Mouse (Mus musculus): ENCODE data around the gene Stx5a. TPM values are rescaled to one million over a fixed set of nuclear protein-coding genes. Genes with fewer than 3 reads are reported as not detected.

Gene Stx5a
- polyA plus RNA-seq, 1 experiment from 2014 or later = 145 TPM

DNA sequence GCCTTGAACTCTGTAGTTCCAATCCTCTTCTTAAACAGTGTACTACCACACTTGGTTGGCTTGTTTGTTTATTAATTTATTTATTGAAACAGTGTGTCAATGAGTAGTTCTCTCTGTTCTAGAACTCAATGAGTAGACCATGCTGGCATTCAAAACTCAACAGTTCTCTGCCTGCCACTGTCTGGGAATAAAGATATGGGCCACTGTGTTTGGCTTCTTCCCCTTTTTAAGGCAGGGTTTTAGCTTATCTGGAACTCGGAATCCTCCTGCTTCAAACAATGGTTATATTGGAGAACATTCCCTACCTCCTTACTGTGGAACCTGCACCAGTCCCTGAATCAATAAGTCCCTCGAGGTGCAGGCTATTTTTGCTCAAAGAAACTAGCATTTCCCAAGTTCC, 17.7 kb downstream of the Stx5a start:
- H3K4me2 ChIP-seq = peak overlapping the region; percentile 71; the same call in 1 of the 2 replicates

DNA sequence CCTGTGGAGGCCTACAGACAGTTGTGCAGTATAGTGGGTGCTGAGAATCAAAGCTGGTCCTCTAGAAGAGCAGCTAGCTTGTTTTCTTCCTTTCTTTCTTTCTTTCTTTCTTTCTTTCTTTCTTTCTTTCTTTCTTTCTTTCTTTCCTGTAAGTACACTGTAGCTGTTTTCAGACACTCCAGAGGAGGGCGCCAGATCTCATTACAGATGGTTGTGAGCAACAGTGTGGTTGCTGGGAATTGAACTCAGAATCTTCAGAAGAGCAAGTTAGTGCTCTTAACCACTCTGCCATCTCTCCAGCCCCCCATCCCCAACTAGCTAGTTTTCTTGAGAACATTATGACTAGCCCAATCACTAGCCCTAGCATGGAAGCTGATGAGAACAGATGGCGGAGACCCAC, 19.5 kb downstream of the Stx5a start:
- Histone ChIP-seq H3K36me3 (peaks cover 42% of the 10 kb centered on the region), H3K4me1 (peaks cover 16% of the 10 kb centered on the region), H3K27me3 (no peaks in the 10 kb centered on the region), H3K4me2 (no peak overlapping the region), H3K4me3 (replicated peaks) (no peak overlapping the region), H3K9ac (no peak overlapping the region), H3K9me3 (replicated peaks) (peaks cover 3% of the 10 kb centered on the region), H3K27ac (no peak overlapping the region)
- 93% methylated on average over 2 of the region's 2 CpGs for WGBS
- no peak for ATAC-seq (replicated peaks; ENCODE audit: low FRiP score)

More for the DNA sequence above, 17.7 kb downstream of the Stx5a start:
- Histone ChIP-seq H3K9me3 (replicated peaks) (no peaks in the 10 kb centered on the region), H3K9ac (no peak overlapping the region), H3K4me1 (peaks cover 22% of the 10 kb centered on the region), H3K4me3 (replicated peaks) (0 out of 2 replicates have a peak overlapping the region, but pooled peaks have one; percentile 79), H3K36me3 (peaks cover 40% of the 10 kb centered on the region), H3K27ac (no peak overlapping the region), H3K27me3 (no peaks in the 10 kb centered on the region)
- no peak for ATAC-seq (replicated peaks; ENCODE audit: low FRiP score)
- WGBS = 87% methylated on average over 2 of the region's 2 CpGs

DNA sequence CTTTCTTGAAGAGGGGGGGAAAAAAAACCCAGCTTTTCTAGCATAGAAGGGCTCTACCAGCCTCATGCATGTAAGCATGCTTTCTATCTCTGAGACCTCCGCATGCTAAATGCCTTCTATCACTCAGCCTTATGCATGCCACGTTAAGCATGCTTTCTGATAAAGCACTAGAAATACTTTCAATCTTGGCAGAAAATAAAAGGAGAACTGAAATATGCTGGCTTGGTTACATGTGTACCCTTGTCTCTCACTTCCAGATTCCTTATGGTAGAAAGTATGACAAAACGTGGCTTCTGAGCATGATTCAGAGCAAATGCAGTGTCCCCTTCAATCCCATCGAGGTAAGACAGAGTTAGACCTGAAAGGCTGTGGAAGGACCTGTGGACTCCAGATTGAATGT, 22.1 kb downstream of the Stx5a start:
- Histone ChIP-seq H3K4me3 (replicated peaks) (no peak overlapping the region), H3K27ac (no peak overlapping the region), H3K9me3 (replicated peaks) (peaks cover 3% of the 10 kb centered on the region), H3K9ac (no peak overlapping the region), H3K36me3 (peaks cover 66% of the 10 kb centered on the region), H3K4me2 (no peak overlapping the region), H3K27me3 (no peaks in the 10 kb centered on the region), H3K4me1 (peaks cover 6% of the 10 kb centered on the region)
- 95% methylated on average over 4 of the region's 4 CpGs for WGBS
- no peak for ATAC-seq (replicated peaks; ENCODE audit: low FRiP score)

DNA sequence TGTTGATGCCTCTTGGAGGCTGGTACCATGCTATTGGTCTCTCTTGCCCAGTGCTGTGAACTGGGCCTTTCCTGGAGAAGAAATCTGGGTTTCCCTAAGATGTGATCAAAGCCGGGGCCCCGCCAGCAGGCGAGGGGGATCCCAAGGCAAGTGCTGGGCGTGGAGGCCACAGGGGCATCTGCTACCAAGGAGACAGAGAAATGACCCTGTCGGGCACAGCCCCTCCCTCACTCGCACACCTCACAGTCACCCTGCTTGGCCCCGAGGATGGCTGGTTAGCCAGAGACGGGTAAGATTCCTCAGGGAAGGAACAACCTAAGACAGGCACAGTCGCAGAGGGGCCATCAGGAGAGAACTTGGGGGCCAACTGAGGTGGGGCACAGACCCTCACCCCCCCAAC, 24.3 kb downstream of the Stx5a start:
- H3K9me3 ChIP-seq (replicated peaks) = peaks cover 3% of the 10 kb centered on the region
- peaks cover 88% of the 10 kb centered on the region for H3K36me3 ChIP-seq
- no peak overlapping the region for H3K9ac ChIP-seq
- H3K4me2 ChIP-seq = no peak overlapping the region
- peaks cover 6% of the 10 kb centered on the region for H3K4me1 ChIP-seq
- no peak overlapping the region for H3K27ac ChIP-seq
- ATAC-seq (replicated peaks; ENCODE audit: low FRiP score) = no peak
- H3K4me3 ChIP-seq (replicated peaks) = no peak overlapping the region
- WGBS = 96% methylated on average over 9 of the region's 9 CpGs
- no peaks in the 10 kb centered on the region for H3K27me3 ChIP-seq

DNA sequence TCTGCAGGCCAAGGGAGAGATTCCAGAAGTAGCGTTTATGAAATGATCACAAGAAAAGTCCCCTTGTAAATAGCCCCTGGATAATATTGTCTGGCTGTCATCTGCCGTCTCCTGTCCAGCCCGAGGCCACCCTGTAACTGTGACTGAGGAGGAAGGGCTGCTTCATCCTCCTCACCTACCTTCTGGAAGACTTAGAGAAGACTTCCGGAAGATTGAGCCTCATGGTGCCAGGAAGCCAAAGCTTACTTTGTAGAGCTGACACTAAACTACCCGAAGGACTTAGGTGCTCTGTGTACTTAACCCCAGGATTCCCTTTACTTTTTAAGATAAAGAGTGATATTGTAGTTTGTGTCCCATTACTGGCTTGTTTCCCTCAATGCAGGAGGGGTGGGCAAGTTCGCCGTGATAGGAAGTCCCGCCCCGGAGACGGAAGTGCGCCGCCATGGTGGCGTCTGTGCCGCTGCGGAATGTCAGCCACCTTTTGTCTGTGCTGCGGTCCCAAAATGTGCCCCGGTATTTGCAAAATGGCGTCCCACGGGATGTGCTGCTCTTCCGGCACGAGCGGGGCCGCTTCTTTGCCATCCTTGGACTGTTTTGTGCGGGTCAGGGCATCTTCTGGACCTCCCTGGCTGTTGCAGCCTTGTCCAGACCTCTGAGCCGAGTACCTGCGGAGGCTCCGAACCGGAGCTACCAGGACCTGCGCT, 29.5 kb downstream of the Stx5a start, which contains the start of gene Tmem223:
Gene Tmem223 (plus strand): TSS at position 430 of the 704 bp plus-strand sequence.
- Histone ChIP-seq H3K27ac (peak within 1 kb of the TSS; percentile 93), H3K4me3 (replicated peaks) (peak within 1 kb of the TSS; percentile 77), H3K9me3 (replicated peaks) (no peaks in the 10 kb centered on the region), H3K4me1 (peaks cover 36% of the 10 kb centered on the region), H3K27me3 (no peaks in the 10 kb centered on the region), H3K4me2 (peak within 1 kb of the TSS; percentile 71), H3K36me3 (peaks cover 68% of the 10 kb centered on the region), H3K9ac (peak within 1 kb of the TSS; percentile 94)
- WGBS = 19% methylated on average over 29 of the region's 29 CpGs
- ATAC-seq (replicated peaks; ENCODE audit: low FRiP score) = 0 out of 2 replicates have a peak, but pooled peaks have one; percentile 26

DNA sequence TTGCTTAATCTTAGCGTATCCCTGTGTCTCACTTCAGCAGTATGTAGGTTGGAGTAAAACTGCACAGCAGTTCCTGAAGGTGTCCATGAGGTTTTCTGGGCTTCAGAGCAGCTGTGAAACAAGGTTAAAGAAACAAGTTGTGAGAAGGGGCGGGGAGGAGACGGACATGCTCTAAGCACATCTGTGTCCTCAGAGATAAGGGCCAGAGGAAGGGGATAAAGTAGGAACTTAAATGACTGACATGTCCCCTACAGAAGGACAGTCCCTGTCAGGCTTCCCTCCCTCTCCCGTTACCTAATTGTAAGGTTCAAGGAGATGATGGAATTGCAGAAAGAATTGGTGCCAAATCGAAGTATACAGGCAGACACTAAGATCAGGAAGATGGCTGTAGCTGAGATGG, 31.8 kb downstream of the Stx5a start:
- peak overlapping the region; percentile 85; the same call in 1 of the 2 replicates for H3K9ac ChIP-seq
- WGBS = 80% methylated on average over 5 of the region's 5 CpGs
- H3K27ac ChIP-seq = peak overlapping the region; percentile 98; the same call in 1 of the 2 replicates

DNA sequence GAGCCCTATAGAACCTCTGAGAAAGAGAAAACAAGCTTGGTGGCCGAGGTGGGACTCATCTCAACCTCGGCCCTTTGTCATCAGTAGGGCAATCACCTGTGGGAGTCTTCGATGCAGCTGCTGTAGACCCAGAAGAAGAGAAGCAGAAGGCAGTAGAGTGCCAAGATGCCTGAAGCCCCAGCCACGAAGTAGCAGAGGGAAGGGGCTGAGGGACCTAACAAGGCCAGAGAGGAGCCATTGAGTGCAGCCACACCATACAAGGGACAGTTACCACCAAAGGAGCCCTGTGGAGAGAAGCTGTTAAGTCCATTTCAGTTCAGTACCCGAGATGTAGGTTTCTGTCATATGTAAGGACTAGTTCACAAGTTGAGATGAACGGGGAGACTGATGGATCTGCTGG, 32.2 kb downstream of the Stx5a start:
- Histone ChIP-seq H3K4me1 (peaks cover 42% of the 10 kb centered on the region), H3K4me2 (peak overlapping the region; percentile 75), H3K9me3 (replicated peaks) (no peaks in the 10 kb centered on the region), H3K9ac (peak overlapping the region; percentile 85), H3K4me3 (replicated peaks) (peak overlapping the region; percentile 68), H3K36me3 (peaks cover 54% of the 10 kb centered on the region), H3K27ac (peak overlapping the region; percentile 98), H3K27me3 (no peaks in the 10 kb centered on the region)
- no peak for ATAC-seq (replicated peaks; ENCODE audit: low FRiP score)
- 43% methylated on average over 6 of the region's 6 CpGs for WGBS

More for the DNA sequence above, 31.8 kb downstream of the Stx5a start:
- no peaks in the 10 kb centered on the region for H3K9me3 ChIP-seq (replicated peaks)
- H3K27me3 ChIP-seq = no peaks in the 10 kb centered on the region
- H3K4me3 ChIP-seq (replicated peaks) = peak overlapping the region; percentile 68
- ATAC-seq (replicated peaks; ENCODE audit: low FRiP score) = no peak
- H3K36me3 ChIP-seq = peaks cover 54% of the 10 kb centered on the region
- peaks cover 42% of the 10 kb centered on the region for H3K4me1 ChIP-seq
- H3K4me2 ChIP-seq = peak overlapping the region; percentile 75

DNA sequence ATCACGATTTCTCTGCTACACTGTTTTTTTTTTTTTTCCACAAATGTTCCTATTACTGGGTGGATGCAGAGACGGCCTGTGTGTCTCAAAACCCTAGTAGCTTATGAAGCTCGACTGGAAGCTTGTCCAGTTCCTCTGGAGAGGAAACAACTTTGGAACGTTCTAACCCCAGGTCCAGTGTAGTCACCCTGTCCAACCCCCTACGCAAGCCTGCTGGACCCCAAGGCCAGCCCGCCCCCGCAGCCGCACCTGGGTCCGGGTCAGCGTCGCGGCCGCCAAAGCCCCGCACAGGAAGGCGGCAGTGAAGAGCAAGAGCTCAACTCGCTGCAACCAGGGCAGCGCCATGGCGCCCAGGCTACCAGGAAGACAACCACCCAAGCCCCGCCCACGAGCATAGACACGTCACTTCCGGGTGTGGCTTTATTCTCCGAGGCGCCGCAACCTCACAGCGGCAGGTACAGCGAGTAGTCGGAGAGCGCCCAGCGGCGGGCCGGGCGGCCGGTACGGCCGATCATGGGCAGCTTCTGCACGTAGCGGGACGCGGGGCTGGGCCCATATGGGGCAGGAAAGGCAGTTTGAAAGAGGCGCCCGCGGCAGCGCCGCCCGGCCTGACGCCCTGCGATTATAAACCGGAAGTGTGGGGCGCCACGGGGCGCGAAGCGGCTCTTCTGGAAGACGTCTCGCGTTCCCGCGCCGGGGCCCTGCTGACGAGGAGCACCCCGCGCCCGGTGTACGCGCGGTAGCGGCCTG, 33.0 kb downstream of the Stx5a start, which contains the start of gene Tmem179b:
Gene Tmem179b (minus strand): TSS at position 382 of the 750 bp plus-strand sequence.
- peak within 1 kb of the TSS; percentile 85 for H3K9ac ChIP-seq
- peaks cover 42% of the 10 kb centered on the region for H3K4me1 ChIP-seq
- H3K9me3 ChIP-seq (replicated peaks) = no peaks in the 10 kb centered on the region
- peak within 1 kb of the TSS; percentile 98 for H3K27ac ChIP-seq
- peak; percentile 94 for ATAC-seq (replicated peaks; ENCODE audit: low FRiP score)
- peak within 1 kb of the TSS; percentile 68 for H3K4me3 ChIP-seq (replicated peaks)
- H3K4me2 ChIP-seq = peak within 1 kb of the TSS; percentile 75
- WGBS = under 1% methylated on average over 68 of the region's 68 CpGs
- no peaks in the 10 kb centered on the region for H3K27me3 ChIP-seq
- H3K36me3 ChIP-seq = peaks cover 54% of the 10 kb centered on the region

DNA sequence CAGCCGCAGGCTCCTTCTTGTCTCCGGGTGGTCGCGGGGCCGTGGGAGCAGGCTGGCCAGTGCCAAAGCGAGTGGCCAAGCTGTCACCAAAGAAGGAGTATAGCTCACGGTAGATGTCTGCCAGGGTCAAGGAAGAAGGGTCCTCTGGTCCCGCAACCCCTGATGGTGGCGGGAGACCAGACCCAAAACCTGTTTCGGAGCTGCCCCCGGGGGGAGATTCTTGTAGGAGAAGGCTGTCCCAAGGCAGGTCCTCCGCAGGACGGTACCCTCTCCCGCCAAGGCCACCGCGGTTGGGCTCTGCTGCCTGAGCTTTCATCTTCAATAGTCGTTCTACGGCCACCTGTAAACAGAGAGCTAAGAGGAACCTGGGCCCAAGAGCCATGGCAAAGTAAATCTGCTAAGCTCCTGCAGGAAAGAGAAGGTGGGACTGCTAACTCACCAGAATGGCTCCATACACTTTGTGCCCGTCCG, 33.8 kb downstream of the Stx5a start:
- Histone ChIP-seq H3K27me3 (no peaks in the 10 kb centered on the region), H3K9me3 (replicated peaks) (no peaks in the 10 kb centered on the region), H3K36me3 (peaks cover 52% of the 10 kb centered on the region), H3K4me1 (peaks cover 42% of the 10 kb centered on the region), H3K27ac (peak overlapping the region; percentile 98), H3K4me2 (peak overlapping the region; percentile 75), H3K9ac (peak overlapping the region; percentile 85), H3K4me3 (replicated peaks) (peak overlapping the region; percentile 68)
- ATAC-seq (replicated peaks; ENCODE audit: low FRiP score) = peak; percentile 23; the same call in 1 of the 2 replicates
- WGBS = 4% methylated on average over 20 of the region's 20 CpGs

DNA sequence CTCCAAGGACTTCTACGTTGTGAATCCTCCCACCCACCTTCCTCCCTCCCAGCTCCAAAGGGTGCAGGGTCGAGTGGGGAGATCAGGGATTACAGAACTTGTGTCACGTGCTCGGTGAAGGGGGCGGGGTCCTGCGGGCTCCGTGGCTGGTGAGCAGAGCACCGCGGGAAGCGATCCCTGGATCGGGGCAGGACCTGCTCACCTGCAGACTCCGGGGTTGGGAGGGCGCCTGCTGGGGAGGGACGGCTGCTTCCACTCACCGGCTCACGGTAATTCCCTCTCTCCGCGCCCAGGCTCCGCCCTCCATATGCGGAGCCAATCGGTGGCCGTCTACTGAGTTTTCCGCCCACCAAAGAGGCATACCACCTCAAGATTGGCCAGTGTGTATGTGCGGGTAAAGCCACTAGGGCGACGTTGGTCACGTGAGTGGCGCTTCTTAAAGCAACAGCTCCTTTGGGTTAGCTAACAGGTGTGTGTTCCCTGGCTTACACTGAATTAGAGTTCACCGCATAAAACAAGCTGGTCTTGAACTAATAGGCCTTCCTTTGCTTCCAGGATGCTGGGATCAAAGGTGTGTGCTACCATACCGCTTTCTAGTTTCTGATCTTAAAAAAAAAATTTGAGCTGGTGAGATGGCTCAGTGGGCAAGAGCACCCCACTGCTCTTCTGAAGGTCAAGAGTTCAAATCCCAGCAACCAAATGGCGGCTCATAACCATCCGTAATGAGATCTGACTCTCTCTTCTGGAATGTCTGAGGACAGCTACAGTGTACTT, 45.0 kb downstream of the Stx5a start, which contains the start of gene Taf6l:
Gene Taf6l (minus strand): TSS at position 410 of the 774 bp plus-strand sequence.
- Histone ChIP-seq H3K9ac (peak within 1 kb of the TSS; percentile 66), H3K4me1 (peaks cover 13% of the 10 kb centered on the region), H3K27ac (peak within 1 kb of the TSS; percentile 95), H3K4me2 (peak within 1 kb of the TSS; percentile 73), H3K27me3 (no peaks in the 10 kb centered on the region), H3K4me3 (replicated peaks) (peak within 1 kb of the TSS; percentile 73), H3K36me3 (peaks cover 39% of the 10 kb centered on the region), H3K9me3 (replicated peaks) (no peaks in the 10 kb centered on the region)
- peak; percentile 99 for ATAC-seq (replicated peaks; ENCODE audit: low FRiP score)
- under 1% methylated on average over 32 of the region's 32 CpGs for WGBS

DNA sequence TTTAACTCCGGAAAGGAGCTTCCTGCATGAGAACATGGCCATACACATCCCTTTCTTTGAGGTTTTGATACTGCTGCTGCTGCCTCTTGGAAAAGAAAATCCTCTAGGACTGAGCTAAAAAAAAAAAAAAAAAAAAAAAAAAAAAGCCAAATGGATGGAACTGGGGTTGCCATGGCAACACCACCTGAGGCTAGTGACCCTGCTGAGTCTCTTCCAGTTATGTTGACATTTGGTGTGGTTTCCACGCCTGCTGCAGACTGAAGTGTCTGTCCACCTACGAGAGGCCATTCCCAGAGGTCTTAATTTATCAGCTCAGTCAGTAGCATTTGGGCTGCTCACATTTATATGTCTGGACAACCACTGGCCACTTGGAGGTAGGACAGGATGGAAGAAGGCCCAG, 47.3 kb downstream of the Stx5a start:
- no peak overlapping the region for H3K4me2 ChIP-seq
- peaks cover 13% of the 10 kb centered on the region for H3K4me1 ChIP-seq
- no peaks in the 10 kb centered on the region for H3K27me3 ChIP-seq
- 24% methylated on average over 3 of the region's 3 CpGs for WGBS
- no peak overlapping the region for H3K27ac ChIP-seq
- no peak overlapping the region for H3K9ac ChIP-seq
- H3K9me3 ChIP-seq (replicated peaks) = no peaks in the 10 kb centered on the region
- no peak overlapping the region for H3K4me3 ChIP-seq (replicated peaks)
- no peak for ATAC-seq (replicated peaks; ENCODE audit: low FRiP score)
- peaks cover 36% of the 10 kb centered on the region for H3K36me3 ChIP-seq

All from kidney, embryonic 15.5 days (tissue).